Mouse (Mus musculus): Measurements from ENCODE around the gene Klri2.
"Not testable (repeated sequence)": the region's sequence is repeated elsewhere in the genome, so short reads cannot be mapped to it uniquely, and the experiment has no call there.

Gene Klri2

GRCm38 (mm10) chr6:129740069-129740721 lies at the start of gene Klri2:
Gene Klri2, minus strand, starts transcription at chr6:129740484.
- DNase-seq (ENCODE audit: low spot score): no peak

- not testable (repeated sequence) for DNase-seq (ENCODE audit: low spot score)
Measured at GRCm38 (mm10) chr6:129784170-129784569, 43.9 kb upstream of the Klri2 start, which contains the start of gene Gm156. Gene Gm156, minus strand, starts transcription at chr6:129784270.

- DNase-seq (ENCODE audit: low spot score): no peak
Measured at GRCm38 (mm10) chr6:129747654-129748032, 7.4 kb upstream of the Klri2 start.

DNA sequence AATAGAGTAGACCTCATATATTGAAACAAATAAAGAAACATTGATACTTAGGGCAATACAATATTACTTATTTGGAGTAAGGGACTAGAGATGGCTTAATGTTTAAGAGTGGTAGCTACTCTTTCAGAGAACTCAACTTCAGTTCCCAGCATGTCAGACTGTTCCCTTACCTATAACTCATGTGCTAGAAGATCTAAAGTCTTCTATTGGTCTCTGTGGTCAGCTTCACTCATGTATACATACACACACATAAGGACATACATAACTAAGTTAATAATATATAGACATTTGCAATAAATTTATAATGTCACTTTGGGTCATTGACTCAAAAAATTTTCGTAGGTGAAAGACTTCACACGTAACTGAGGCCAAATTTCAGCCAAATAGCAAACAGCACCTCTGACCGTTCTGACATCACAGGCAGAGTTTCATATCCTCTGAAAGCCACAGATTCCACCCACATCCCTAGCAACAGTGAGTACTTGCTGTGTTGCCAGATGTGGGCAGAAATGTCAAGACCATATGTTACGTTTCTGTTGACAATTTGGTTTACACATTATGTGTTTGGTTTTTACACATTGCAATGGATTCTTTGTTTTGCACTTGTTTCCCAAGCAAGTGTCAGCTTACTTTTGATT lies 6.9 kb upstream of the Klri2 start:
- no peak for DNase-seq (ENCODE audit: low spot score)

DNA sequence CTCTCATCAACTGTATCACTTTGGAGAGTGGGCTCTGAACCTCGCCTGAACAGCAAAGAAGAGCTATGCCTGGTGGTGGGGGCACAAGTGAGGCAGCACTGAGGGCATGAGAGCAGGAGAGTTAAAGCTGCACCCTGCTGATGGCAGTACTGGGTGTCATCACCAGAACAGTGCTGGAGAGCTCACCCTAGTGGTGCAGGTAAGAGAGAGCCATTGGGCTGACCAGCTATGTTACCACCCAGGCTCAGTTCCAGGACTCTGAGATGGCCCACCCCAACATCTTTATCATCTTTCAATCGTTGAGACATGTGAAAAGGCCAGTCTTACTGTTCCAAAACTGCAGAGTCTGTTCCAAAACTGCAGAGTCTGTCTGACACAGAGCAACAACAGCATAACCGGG lies 5.9 kb upstream of the Klri2 start:
- no peak for DNase-seq (ENCODE audit: low spot score)

- DNase-seq (ENCODE audit: low spot score): no peak
Measured at GRCm38 (mm10) chr6:129736414-129736813, 3.9 kb downstream of the Klri2 start.

GRCm38 (mm10) chr6:129727237-129727636 lies 13.0 kb downstream of the Klri2 start:
- DNase-seq (ENCODE audit: low spot score): no peak

DNA sequence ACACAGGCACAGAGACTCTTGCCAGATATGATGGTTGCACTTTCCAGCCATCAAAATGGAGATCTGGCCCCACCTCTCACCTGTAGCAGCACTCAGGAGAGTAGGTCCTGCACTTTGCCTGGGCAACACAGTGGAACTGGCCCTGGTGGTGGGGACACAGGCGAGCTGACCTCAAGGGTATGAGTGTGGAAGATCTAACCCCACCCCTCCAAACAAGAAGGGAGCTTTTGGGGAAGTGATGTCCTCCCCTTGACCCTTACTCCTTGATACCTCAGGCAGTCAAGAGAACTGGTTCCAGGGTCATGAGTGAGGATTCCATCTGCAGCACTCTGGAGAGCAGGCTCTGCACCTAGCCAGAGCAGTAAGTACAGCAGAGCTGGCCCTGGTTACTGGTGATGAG lies 18.9 kb downstream of the Klri2 start:
- DNase-seq (ENCODE audit: low spot score): no peak

DNA sequence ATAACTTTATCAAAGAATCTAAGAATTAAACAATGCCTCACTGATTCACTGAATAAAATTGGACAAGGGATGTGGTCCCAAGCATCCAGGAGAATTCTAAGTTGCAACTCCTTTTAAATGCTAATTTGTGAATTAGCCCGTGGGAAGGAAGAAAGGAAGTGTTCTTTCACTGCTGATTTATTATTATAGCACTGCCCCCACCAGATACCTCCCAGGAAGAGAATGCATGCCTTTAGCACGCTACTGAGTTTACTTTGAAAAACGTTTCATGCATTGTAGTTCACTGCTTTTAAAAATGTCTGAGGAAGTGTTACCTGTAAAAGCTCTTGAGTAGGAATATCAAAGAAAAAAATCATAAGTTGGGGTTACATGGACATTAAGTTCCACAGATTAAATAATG lies 19.8 kb downstream of the Klri2 start:
- DNase-seq (ENCODE audit: low spot score): no peak

DNA sequence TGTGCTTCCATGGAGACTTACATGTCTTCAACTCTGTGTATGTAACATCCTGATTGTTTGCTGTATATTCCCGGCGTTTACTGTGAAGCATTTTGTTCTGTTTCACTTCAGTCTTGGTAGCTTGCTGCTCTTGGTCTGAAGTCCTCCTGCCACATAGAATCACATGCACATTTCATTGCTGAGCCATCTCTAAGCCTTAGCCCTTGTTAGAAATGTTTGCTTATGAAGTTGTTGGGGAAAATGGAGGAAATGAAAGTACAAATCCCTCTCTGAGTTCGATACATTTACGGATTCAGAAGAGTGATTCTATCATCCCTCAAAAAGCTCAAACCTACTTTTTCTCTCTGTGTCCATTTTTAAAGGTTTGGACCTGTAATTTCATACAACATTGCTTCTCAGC lies 23.3 kb downstream of the Klri2 start, which contains the start of gene Klri1:
TSS of gene Klri1 (minus strand) at position 101 of the 400 bp plus-strand sequence.
- no peak for DNase-seq (ENCODE audit: low spot score)

GRCm38 (mm10) chr6:129713566-129713965 lies 26.7 kb downstream of the Klri2 start:
- no peak for DNase-seq (ENCODE audit: low spot score)

- not testable (repeated sequence) for DNase-seq (ENCODE audit: low spot score)
Measured at GRCm38 (mm10) chr6:129691436-129691835, 48.8 kb downstream of the Klri2 start.

DNA sequence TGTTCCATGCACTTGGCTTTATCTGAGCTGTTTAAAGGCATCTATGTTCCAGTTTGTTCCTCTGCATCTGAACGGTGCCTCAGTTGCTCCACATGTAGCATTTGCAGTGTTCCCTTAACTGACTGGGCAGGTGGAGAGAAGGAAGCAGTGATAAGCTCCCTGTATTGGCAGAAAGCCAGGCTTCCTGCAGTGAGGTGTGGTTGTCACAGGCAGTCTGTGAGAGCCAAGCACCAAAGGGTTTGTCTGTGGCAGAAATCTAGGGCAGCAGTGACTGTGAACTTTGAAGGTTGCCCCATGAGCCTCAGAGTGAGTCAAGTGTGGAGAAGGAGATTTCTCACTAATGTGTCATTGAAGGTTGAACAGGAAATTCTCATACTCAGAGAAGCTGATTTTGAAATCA lies 59.9 kb downstream of the Klri2 start:
- no peak for DNase-seq (ENCODE audit: low spot score)
